Mouse (Mus musculus): Measurements from ENCODE around the gene Rtn4ip1. TPM values are rescaled to one million over a fixed set of nuclear protein-coding genes. Genes with fewer than 3 reads are reported as not detected.
A peak's percentile ranks its signal among the peaks of the same experiment; 100 is the strongest.

The Rtn4ip1 gene
- 10 to 100 TPM; 12.3 to 12.4 TPM for total RNA-seq (2021)

GRCm38 (mm10) chr10:43901578-43902194 is at the start of gene Rtn4ip1, which contains the start of gene Qrsl1:
Rtn4ip1 (plus strand) TSS chr10:43901807.
Qrsl1 (minus strand) TSS chr10:43901745.
- peak; percentile 94 for DNase-seq (ENCODE audit: extremely low spot score in 1 of 2, low spot score in 2 of 2)
- intact Hi-C loops (cut with DNase I): loop anchor here (5.0 kb wide), 1 partner anchor 324 kb away; the partner anchor contains the start of gene Cd24a

DNA sequence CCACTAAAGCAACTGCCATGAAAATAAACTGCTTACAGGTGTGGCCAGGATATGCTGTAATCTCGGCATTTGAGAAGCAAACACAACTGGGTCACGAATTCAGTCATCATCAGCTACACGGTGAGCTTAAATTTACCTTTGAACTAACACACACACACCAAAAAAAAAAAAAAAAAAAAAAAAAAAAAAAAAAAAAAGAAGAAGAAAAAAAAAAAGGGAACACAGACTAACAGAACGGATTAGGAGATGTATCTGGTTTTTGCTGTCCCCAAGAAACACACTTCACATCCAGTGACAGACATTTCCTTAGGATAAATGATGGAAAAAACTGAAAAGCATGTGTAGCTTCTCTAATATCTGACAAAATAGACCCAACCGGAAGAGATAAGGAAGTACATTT is 49.7 kb upstream of the Rtn4ip1 start:
- DNase-seq (ENCODE audit: extremely low spot score in 1 of 2, low spot score in 2 of 2): no peak
- intact Hi-C loops (cut with DNase I): no loop called here

- intact Hi-C loops (cut with DNase I): no loop called here
- no peak for DNase-seq (ENCODE audit: extremely low spot score in 1 of 2, low spot score in 2 of 2)
Measured at GRCm38 (mm10) chr10:43855916-43856315, 45.7 kb upstream of the Rtn4ip1 start.

DNA sequence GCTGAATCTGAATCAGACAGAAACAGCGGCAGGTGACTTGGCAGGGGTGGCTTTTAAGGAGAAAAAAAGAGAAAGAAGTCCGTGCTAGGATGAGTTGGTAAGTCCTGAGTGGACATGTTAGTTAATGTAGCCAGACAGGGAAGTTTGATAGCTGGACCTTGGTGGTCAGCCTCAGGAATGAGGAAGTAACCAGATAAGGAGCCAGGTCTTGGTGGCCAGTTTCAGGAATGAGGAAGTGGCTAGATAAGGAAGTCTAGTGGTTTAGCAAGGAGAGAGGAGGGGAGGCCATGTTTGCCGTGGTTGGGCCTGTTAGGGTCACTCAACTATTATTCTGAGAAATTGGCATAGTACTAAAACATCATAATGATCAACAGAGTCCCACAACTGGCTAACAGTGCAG is 45.3 kb upstream of the Rtn4ip1 start:
- intact Hi-C loops (cut with DNase I): no loop called here
- no peak for DNase-seq (ENCODE audit: extremely low spot score in 1 of 2, low spot score in 2 of 2)

DNA sequence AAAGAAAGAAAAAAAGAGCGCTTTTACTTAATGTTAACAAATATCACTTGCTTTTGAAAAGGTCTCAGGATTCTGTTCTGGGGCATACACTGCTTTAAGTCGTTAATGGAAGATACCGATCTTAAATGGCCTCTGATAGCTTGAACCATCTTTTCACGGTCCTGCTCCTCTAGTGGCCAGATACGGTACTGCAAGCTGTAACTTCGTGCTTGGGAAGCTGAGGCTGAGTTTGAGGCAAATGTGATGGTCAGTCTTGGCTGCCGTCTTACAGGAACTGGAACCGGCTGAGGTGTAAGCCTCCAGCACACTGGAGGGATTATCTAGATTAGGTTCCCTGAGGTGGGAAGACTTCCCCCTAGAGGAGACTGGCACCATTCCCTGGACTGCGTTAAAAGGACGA is 30.9 kb upstream of the Rtn4ip1 start:
- intact Hi-C loops (cut with DNase I): no loop called here

DNA sequence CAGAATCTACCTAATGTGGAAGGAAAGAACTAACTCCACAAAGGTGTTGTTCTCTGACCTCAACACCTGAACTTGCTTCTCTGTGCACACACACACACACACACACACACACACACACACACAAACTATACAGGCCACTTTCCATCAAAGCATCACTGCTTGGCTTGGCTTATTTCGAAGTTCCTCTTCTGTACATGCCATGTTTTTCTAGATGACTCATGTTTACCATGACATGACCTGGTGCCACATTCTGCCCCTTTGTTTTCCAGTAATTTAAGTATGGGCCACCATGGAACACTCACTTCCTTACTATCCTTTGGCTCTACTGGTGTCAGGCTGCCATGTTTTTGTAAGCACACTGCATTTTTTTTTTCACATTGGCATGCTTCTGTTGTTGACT is 30.1 kb upstream of the Rtn4ip1 start:
- intact Hi-C loops (cut with DNase I): no loop called here
- DNase-seq (ENCODE audit: extremely low spot score in 1 of 2, low spot score in 2 of 2): no peak

More for the DNA sequence above, 30.9 kb upstream of the Rtn4ip1 start:
- peak in 1 of 2 experiments; percentile 26 for DNase-seq (ENCODE audit: extremely low spot score in 1 of 2, low spot score in 2 of 2)

DNA sequence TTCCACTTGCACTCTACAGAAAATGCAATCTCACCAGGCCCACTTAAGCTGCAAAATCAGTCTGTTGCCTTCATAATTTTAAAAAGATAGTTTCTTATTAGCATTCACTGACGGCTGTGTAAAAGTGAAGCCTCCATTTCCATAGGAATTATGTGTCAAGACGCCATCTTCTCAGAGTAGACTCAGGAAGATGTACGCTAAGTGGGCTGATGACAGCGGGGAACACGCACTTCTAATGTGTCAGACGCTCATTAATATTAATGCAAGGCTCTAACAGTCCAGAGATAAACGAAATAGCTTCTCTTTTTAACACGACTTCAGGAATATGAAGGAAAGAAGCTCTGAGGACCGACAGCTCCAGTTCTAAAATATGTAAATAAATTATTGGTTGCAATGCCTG is 13.9 kb upstream of the Rtn4ip1 start:
- intact Hi-C loops (cut with DNase I): no loop called here
- DNase-seq (ENCODE audit: extremely low spot score in 1 of 2, low spot score in 2 of 2): no peak

GRCm38 (mm10) chr10:43888976-43889375 is 12.6 kb upstream of the Rtn4ip1 start:
- no peak for DNase-seq (ENCODE audit: extremely low spot score in 1 of 2, low spot score in 2 of 2)
- intact Hi-C loops (cut with DNase I): no loop called here

GRCm38 (mm10) chr10:43892971-43893370 is 8.6 kb upstream of the Rtn4ip1 start:
- intact Hi-C loops (cut with DNase I): no loop called here
- DNase-seq (ENCODE audit: extremely low spot score in 1 of 2, low spot score in 2 of 2): no peak

GRCm38 (mm10) chr10:43896065-43896464 is 5.5 kb upstream of the Rtn4ip1 start:
- intact Hi-C loops (cut with DNase I): no loop called here
- no peak for DNase-seq (ENCODE audit: extremely low spot score in 1 of 2, low spot score in 2 of 2)

DNA sequence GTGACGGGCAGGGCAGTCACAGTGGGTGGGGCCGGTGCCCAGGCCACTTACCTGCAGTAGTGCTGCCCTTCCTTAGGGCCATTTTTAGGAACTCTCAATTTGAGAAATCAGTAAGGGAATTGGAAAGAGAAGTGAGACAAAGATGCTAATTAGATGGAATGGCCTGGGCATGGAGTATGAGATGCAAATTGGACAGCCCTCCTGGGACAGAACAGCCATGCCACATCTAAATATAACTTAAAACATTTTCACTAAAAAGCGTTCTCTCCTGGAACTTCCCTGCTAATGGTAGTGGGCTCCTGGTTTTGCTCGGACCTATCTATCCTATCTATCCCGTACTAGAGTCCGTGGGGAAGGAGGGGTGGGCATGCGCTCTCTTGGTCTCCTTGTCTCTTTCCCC is 3.3 kb upstream of the Rtn4ip1 start:
- DNase-seq (ENCODE audit: extremely low spot score in 1 of 2, low spot score in 2 of 2): no peak
- intact Hi-C loops (cut with DNase I): no loop called here

- DNase-seq (ENCODE audit: extremely low spot score in 1 of 2, low spot score in 2 of 2): peak in 1 of 2 experiments; percentile 3
- intact Hi-C loops (cut with DNase I): loop anchor here (5.0 kb wide), 1 partner anchor 324 kb away; the partner anchor contains the start of gene Cd24a
Measured at GRCm38 (mm10) chr10:43900883-43901570, 580 bp upstream of the Rtn4ip1 start.

- intact Hi-C loops (cut with DNase I): loop anchor here (5.0 kb wide), 1 partner anchor 327 kb away; the partner anchor contains the start of gene Cd24a
- no peak for DNase-seq (ENCODE audit: extremely low spot score in 1 of 2, low spot score in 2 of 2)
Measured at GRCm38 (mm10) chr10:43904569-43904968, 3.0 kb downstream of the Rtn4ip1 start.

GRCm38 (mm10) chr10:43910032-43910872 is 8.6 kb downstream of the Rtn4ip1 start:
- intact Hi-C loops (cut with DNase I): no loop called here
- DNase-seq (ENCODE audit: extremely low spot score in 1 of 2, low spot score in 2 of 2): no peak

DNA sequence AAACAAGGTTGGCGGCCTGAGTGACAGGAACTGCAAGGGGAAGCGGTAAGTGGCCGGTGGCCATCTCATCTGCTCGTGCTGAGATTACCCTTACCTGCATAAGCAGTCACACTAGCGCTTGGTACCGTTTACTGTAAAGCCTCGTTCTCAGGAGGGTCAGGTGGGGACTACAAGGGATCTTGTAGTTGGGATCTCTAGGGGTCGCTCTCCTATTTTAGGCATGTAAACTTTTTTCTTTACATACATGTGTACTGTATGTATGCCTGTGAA is 9.2 kb downstream of the Rtn4ip1 start:
- no peak for DNase-seq (ENCODE audit: extremely low spot score in 1 of 2, low spot score in 2 of 2)
- intact Hi-C loops (cut with DNase I): no loop called here

DNA sequence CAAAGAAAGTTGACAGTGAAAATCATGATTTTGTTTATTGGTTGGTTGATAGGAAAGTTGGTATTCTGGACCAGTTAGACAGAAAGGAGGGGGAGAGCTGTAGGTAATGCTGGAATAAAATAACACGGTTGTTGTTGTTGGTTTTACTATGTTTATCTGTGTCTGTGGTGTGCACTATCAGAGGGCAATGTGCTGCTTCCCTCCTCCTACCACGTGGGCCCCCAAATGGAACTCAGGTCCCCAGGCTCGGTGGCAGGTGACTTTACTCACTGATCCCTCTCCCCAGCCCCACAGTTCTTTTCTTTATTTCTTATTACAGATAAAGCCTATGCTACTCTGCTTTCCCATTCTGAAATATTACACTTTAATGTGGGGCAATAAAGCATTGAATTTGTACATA is 10.6 kb downstream of the Rtn4ip1 start:
- intact Hi-C loops (cut with DNase I): no loop called here
- no peak for DNase-seq (ENCODE audit: extremely low spot score in 1 of 2, low spot score in 2 of 2)

GRCm38 (mm10) chr10:43916181-43916580 is 14.6 kb downstream of the Rtn4ip1 start:
- intact Hi-C loops (cut with DNase I): no loop called here
- DNase-seq (ENCODE audit: extremely low spot score in 1 of 2, low spot score in 2 of 2): no peak

DNA sequence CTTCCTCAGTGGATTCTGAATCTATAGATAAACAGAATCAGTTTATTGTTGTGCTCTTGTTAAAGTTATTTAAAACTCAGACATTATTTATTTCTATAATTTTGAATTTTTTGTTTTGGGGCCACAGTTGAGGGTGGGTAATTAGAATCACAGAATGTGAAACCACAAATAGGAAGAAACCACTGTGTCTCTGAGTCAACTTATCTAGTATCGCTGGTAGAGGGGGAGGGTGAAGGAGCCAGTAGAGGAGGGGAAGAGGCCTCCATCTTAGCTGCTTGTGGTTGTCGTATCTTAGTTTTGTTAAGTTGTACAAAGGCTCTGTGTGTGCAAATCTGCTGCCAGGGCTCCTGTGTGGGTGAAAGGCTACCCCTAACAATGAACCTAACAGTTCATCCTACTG is 15.1 kb downstream of the Rtn4ip1 start:
- intact Hi-C loops (cut with DNase I): no loop called here
- DNase-seq (ENCODE audit: extremely low spot score in 1 of 2, low spot score in 2 of 2): no peak

GRCm38 (mm10) chr10:43918696-43919608 is 17.3 kb downstream of the Rtn4ip1 start:
- peak; percentile 76 to 83 for DNase-seq (ENCODE audit: extremely low spot score in 1 of 2, low spot score in 2 of 2)
- intact Hi-C loops (cut with DNase I): loop anchor here (2.0 kb wide), 1 partner anchor 344 kb away; no protein-coding TSS in a partner anchor

Data from left cerebral cortex, postnatal 10 days (tissue).